10 mouse cellular contexts compared by ENCODE assay signal in the genomic region with DNA sequence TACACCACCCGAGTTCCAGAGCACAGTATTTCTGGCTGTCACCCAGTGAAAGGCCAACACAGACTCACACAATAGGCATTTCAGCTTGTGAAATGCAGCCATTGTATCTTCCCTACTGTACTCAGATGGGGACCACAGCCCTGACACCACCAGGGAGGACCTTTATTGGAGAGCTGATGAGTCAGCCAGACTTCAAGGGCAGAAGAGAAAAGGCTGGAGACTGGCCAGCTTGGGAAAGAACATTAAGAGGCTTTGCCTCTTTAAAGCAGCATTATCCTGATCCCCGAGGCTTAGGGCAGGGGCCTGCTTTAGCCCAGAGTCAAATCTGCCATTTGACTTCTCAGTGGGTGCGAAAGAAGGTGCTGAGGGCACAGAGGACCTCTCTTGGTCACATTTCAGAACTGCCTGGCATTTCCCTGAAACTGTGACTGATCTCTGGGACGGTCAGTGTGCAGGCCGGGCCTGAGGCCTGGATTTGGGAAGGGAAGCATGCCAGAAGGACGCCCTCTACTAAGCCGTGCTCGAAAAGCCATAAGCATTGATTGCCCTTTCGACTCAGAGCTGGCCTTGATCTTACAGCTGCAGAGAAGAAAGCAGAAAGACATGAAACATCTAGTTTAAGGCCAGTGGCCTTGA. TPM values are rescaled to one million over a fixed set of nuclear protein-coding genes. Genes with fewer than 3 reads are reported as not detected.
DNase-seq lines count a peak whose midpoint lies in the region; ATAC-seq lines count a peak whose summit lies in the region.
"Had no signal": no experiment of that assay in that cellular context is flagged by ENCODE, and none has a peak within 500 bp of the region (broad histone marks: within the 10 kb centered on the region; RNA-seq: fewer than 3 reads in every experiment).

No protein-coding gene starts in this region.

- no peaks in the 10 kb centered on the region for H3K27me3 ChIP-seq in heart, embryonic 16.5 days (ENCODE audit: control insufficient read depth, insufficient read depth, low read length)
- no peaks in the 10 kb centered on the region for H3K27me3 ChIP-seq in neural tube, embryonic 15.5 days (replicated peaks)

- WGBS in heart, embryonic 16.5 days, result 53% methylated on average over 9 of the region's 9 CpGs
- WGBS in neural tube, embryonic 15.5 days, result 58% methylated on average over 9 of the region's 9 CpGs

- DNase-seq in gastrocnemius, postnatal 14 days, result peak; percentile 17
- DNase-seq in gastrocnemius, postnatal 25 days, result no peak
- peak; percentile 38 to 71 for DNase-seq in adrenal gland, adult 18-20 months (ENCODE audit: low spot score in 2 of 2)
- no peak for DNase-seq in right cerebral cortex, postnatal 4 days
- no peak for DNase-seq in thymus, postnatal 0 days (ENCODE audit: low spot score)
- DNase-seq in kidney, adult 18-20 months, result no peak
- DNase-seq: kidney, postnatal 14 days had no signal

- H3K27ac ChIP-seq in heart, embryonic 16.5 days (ENCODE audit: low read length), result peak overlapping the region; percentile 34
- H3K27ac ChIP-seq in neural tube, embryonic 15.5 days (replicated peaks), result peak overlapping the region; percentile 54
- H3K27ac ChIP-seq: macrophage had no signal

- intact Hi-C loops in gastrocnemius, postnatal 14 days (cut with DNase I; ENCODE audit: low total_unique reads), result no loop called here

- no peaks in the 10 kb centered on the region for H3K36me3 ChIP-seq in heart, embryonic 16.5 days (ENCODE audit: control insufficient read depth, insufficient read depth)
- H3K36me3 ChIP-seq in neural tube, embryonic 15.5 days, result peaks cover 10% of the 10 kb centered on the region

- H3K4me1 ChIP-seq in heart, embryonic 16.5 days (ENCODE audit: control insufficient read depth, insufficient read depth, low read length), result peaks cover 11% of the 10 kb centered on the region
- peaks cover 18% of the 10 kb centered on the region for H3K4me1 ChIP-seq in neural tube, embryonic 15.5 days

- no peaks in the 10 kb centered on the region for H3K9me3 ChIP-seq in heart, embryonic 16.5 days (replicated peaks; ENCODE audit: control insufficient read depth, low read length)
- H3K9me3 ChIP-seq in neural tube, embryonic 15.5 days (replicated peaks), result no peaks in the 10 kb centered on the region

- H3K9ac ChIP-seq in heart, embryonic 16.5 days (ENCODE audit: low read length), result no peak overlapping the region
- no peak overlapping the region for H3K9ac ChIP-seq in neural tube, embryonic 15.5 days (replicated peaks)

- peak; percentile 28; the same call in 1 of the 2 replicates for ATAC-seq in heart, embryonic 16.5 days (replicated peaks; ENCODE audit: extremely low read depth, insufficient read depth, low FRiP score)
- peak; percentile 6; the same call in 1 of the 2 replicates for ATAC-seq in neural tube, embryonic 15.5 days (ENCODE audit: low FRiP score)

- H3K4me3 ChIP-seq in heart, embryonic 16.5 days (ENCODE audit: low read length), result no peak overlapping the region
- H3K4me3 ChIP-seq in neural tube, embryonic 15.5 days (replicated peaks), result no peak overlapping the region

- H3K4me2 ChIP-seq in heart, embryonic 16.5 days (ENCODE audit: low read depth, low read length), result no peak overlapping the region
- H3K4me2 ChIP-seq in neural tube, embryonic 15.5 days, result no peak overlapping the region

RNA-seq across cellular contexts. Expression of gene Scrn1, which starts 25.9 kb away (rescaled TPM):
- total RNA-seq in gastrocnemius, postnatal 14 days (2021), result 1 to 10 TPM; 5.8 to 9.7 TPM
- 1 to 10 TPM; 3.3 to 4.2 TPM for total RNA-seq in gastrocnemius, postnatal 25 days (2021)
- total RNA-seq in adrenal gland, adult 18-20 months (2021), result 10 to 100 TPM; 25.1 to 31.1 TPM
- 5.1 and 6.3 TPM in 2 replicates for polyA plus RNA-seq in heart, embryonic 16.5 days (2015; fragmentation: Nextera tagmentation; extraction: Ambion mirVana)
- polyA plus RNA-seq in neural tube, embryonic 15.5 days (2015; fragmentation: Nextera tagmentation; extraction: Ambion mirVana), result 85.9 and 98.3 TPM in 2 replicates
- polyA plus RNA-seq in thymus, postnatal 0 days (2015; fragmentation: Nextera tagmentation; extraction: Ambion mirVana), result 0.94 and 0.98 TPM in 2 replicates
- polyA plus RNA-seq: macrophage had no signal

RNA-seq across cellular contexts. Expression of gene Plekha8, which starts 54.5 kb away (rescaled TPM):
- 1 to 10 TPM; 4.7 to 6.2 TPM for total RNA-seq in gastrocnemius, postnatal 14 days (2021)
- total RNA-seq in gastrocnemius, postnatal 25 days (2021), result 1 to 10 TPM; 3.8 to 4.0 TPM
- total RNA-seq in adrenal gland, adult 18-20 months (2021), result 10 to 100 TPM; 17.1 to 21.8 TPM
- polyA plus RNA-seq in heart, embryonic 16.5 days (2015; fragmentation: Nextera tagmentation; extraction: Ambion mirVana), result 4.5 and 5.5 TPM in 2 replicates
- polyA plus RNA-seq in neural tube, embryonic 15.5 days (2015; fragmentation: Nextera tagmentation; extraction: Ambion mirVana), result 6.7 and 8.0 TPM in 2 replicates
- 1.7 TPM in 2 replicates for polyA plus RNA-seq in thymus, postnatal 0 days (2015; fragmentation: Nextera tagmentation; extraction: Ambion mirVana)

RNA-seq across cellular contexts. Expression of gene Fkbp14, which starts 56.7 kb away (rescaled TPM):
- 10 to 100 TPM; 14.4 to 14.7 TPM for total RNA-seq in gastrocnemius, postnatal 14 days (2021)
- 1 to 10 TPM; 7.6 to 8.4 TPM for total RNA-seq in gastrocnemius, postnatal 25 days (2021)
- total RNA-seq in adrenal gland, adult 18-20 months (2021), result 10 to 100 TPM; 22.2 to 23.4 TPM
- 21.7 and 22.3 TPM in 2 replicates for polyA plus RNA-seq in heart, embryonic 16.5 days (2015; fragmentation: Nextera tagmentation; extraction: Ambion mirVana)
- 12.5 and 14.0 TPM in 2 replicates for polyA plus RNA-seq in neural tube, embryonic 15.5 days (2015; fragmentation: Nextera tagmentation; extraction: Ambion mirVana)
- 2.7 and 3.7 TPM in 2 replicates for polyA plus RNA-seq in thymus, postnatal 0 days (2015; fragmentation: Nextera tagmentation; extraction: Ambion mirVana)

Comparison
In these comparisons a context has a peak if more than half of its experiments do, and no peak if none do; other contexts are left out.
1. DNase-seq: peak in gastrocnemius, postnatal 14 days (single experiment) and adrenal gland, adult 18-20 months (2 of 2); none in gastrocnemius, postnatal 25 days (single experiment), right cerebral cortex, postnatal 4 days (single experiment), thymus, postnatal 0 days (single experiment) and kidney, adult 18-20 months (single experiment).